Mouse (Mus musculus): ENCODE data around the gene Eci1. TPM values are rescaled to one million over a fixed set of nuclear protein-coding genes. Genes with fewer than 3 reads are reported as not detected.
A peak's percentile ranks its signal among the peaks of the same experiment; 100 is the strongest.
"Not testable (repeated sequence)": the region's sequence is repeated elsewhere in the genome, so short reads cannot be mapped to it uniquely, and the experiment has no call there.

Gene Eci1
- polyA plus RNA-seq, 1 experiment from 2014 or later, result 161 TPM

DNA sequence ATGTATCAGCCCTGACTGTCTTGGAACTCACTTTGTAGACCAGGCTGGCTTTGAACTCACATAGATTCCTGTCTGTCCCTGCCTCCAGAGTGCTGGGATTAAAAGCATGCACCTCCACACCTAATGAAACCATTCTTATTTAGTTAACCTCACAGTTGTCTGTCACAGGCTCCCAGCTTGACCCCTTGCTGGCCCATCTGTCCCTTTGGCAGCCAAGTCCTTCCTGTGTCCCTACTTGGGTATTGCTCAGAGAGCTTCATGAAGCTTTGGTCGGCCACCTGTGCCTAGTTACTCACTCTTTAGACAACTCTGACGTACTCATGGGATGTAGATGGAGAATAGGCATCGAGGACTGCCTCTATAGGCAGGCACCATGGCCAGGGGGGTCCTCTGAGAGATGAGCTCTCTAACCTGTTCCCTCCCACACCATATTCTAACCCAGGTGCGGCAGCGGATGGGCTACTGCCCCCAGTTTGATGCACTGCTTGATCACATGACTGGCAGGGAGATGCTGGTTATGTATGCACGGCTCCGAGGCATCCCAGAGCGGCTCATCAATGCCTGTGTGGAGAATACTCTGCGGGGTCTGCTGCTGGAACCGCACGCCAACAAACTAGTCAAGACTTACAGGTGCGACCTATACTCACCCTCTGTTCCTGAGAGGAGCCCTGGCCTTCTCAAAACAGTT lies 19.2 kb upstream of the Eci1 start:
- WGBS, result 81% methylated on average over 12 of the region's 12 CpGs
- no peak for ATAC-seq
- H3K27me3 ChIP-seq (replicated peaks; ENCODE audit: control insufficient read depth, insufficient read depth, low read length), result no peaks in the 10 kb centered on the region
- no peaks in the 10 kb centered on the region for H3K4me1 ChIP-seq (ENCODE audit: control insufficient read depth, insufficient read depth, low read length)
- no peaks in the 10 kb centered on the region for H3K9me3 ChIP-seq (ENCODE audit: control insufficient read depth, low read length)
- peaks cover 11% of the 10 kb centered on the region; the same call in 1 of the 2 replicates for H3K36me3 ChIP-seq (ENCODE audit: control insufficient read depth, insufficient read depth, low read length)
- H3K27ac ChIP-seq (ENCODE audit: low read length), result no peak overlapping the region
- no peak overlapping the region for H3K9ac ChIP-seq (ENCODE audit: low read depth, low read length)
- H3K4me3 ChIP-seq (ENCODE audit: low read length), result no peak overlapping the region
- H3K4me2 ChIP-seq (ENCODE audit: low read depth, low read length), result no peak overlapping the region

DNA sequence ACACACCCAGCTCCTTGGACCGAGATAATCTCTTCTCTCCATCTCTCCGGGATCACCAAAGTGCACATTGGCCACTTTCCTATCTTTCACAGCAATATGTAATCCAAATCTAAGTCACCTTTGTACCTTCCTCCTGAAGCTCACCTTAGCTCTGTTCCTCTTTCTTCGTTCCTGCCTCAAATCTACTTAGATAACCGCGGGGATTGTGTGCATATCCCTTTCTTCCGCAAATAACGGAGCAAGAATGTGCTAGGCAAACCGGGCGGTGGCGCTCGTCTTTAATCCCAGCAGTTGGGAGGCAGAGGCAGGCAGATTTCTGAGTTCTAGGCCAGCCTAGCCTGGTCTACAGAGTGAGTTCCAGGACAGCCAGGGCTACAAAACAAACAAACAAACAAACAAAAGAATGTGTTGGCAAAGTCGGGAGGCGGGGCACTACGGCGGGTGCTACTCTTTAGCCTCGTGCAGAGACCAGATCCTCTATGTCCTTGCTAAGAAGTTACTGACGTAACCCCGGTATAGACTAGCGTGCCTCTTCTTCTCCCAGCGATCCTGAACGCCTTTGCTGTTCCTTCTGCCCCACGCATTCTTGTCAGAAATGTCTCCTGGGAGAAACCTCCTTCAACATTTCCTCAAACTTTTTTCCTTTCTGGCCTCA lies 12.8 kb upstream of the Eci1 start:
- Histone ChIP-seq H3K27me3 (replicated peaks; ENCODE audit: control insufficient read depth, insufficient read depth, low read length) (no peaks in the 10 kb centered on the region), H3K36me3 (ENCODE audit: control insufficient read depth, insufficient read depth, low read length) (0 out of 2 replicates have a peak, but pooled peaks cover 5% of the 10 kb centered on the region), H3K9me3 (ENCODE audit: control insufficient read depth, low read length) (no peaks in the 10 kb centered on the region), H3K4me3 (ENCODE audit: low read length) (peak overlapping the region; percentile 83), H3K4me1 (ENCODE audit: control insufficient read depth, insufficient read depth, low read length) (peaks cover 21% of the 10 kb centered on the region), H3K27ac (ENCODE audit: low read length) (peak overlapping the region; percentile 91), H3K9ac (ENCODE audit: low read depth, low read length) (peak overlapping the region; percentile 71), H3K4me2 (ENCODE audit: low read depth, low read length) (peak overlapping the region; percentile 75)
- peak; percentile 52 for ATAC-seq
- WGBS, result 25% methylated on average over 22 of the region's 22 CpGs

DNA sequence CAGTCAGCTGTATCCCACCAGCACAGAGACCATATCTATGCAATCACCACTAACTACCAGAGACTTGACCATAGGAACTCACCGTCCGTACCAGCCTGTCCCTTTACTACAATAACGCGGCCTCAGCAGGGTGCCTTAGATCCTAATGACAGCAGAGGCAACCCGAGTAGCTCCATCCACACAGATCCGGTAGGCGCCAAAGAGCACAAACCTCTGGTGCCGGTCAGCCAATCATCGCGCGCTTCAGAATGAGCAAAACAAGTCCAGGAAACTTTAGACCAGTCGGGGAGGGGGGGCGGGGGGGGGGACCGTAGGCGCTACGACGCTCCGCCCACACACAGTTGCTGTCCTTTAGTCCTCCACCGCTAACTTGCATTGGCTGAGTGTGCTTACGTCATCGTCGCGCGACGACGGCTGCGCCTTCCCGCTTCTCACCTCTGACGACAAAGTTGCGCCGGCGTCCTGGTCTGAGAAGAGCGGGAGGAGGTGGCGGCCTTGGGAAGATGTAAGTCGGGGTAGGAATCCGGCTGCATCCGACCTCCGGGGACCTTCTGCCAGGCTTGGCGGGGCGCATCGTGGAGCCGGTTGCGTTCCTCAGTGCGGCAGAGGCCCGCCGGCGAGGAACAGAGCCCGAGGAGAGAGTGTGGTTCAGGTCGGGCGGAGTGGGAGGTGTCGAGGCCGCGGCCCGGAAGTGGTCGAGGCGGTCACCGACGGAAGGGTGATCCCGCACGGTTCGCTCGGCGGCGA lies 12.0 kb upstream of the Eci1 start, which contains the start of gene Rnps1:
Gene Rnps1, plus strand, starts transcription at position 336 of the 747 bp plus-strand sequence.
- peaks cover 21% of the 10 kb centered on the region for H3K4me1 ChIP-seq (ENCODE audit: control insufficient read depth, insufficient read depth, low read length)
- peak within 1 kb of the TSS; percentile 75 for H3K4me2 ChIP-seq (ENCODE audit: low read depth, low read length)
- H3K4me3 ChIP-seq (ENCODE audit: low read length), result peak within 1 kb of the TSS; percentile 83
- no peaks in the 10 kb centered on the region for H3K9me3 ChIP-seq (ENCODE audit: control insufficient read depth, low read length)
- H3K36me3 ChIP-seq (ENCODE audit: control insufficient read depth, insufficient read depth, low read length), result peaks cover 3% of the 10 kb centered on the region; the same call in 1 of the 2 replicates
- no peaks in the 10 kb centered on the region for H3K27me3 ChIP-seq (replicated peaks; ENCODE audit: control insufficient read depth, insufficient read depth, low read length)
- WGBS, result under 1% methylated on average over 64 of the region's 64 CpGs
- peak within 1 kb of the TSS; percentile 91 for H3K27ac ChIP-seq (ENCODE audit: low read length)
- peak; percentile 91 for ATAC-seq
- peak within 1 kb of the TSS; percentile 92 for H3K9ac ChIP-seq (ENCODE audit: low read depth, low read length)

DNA sequence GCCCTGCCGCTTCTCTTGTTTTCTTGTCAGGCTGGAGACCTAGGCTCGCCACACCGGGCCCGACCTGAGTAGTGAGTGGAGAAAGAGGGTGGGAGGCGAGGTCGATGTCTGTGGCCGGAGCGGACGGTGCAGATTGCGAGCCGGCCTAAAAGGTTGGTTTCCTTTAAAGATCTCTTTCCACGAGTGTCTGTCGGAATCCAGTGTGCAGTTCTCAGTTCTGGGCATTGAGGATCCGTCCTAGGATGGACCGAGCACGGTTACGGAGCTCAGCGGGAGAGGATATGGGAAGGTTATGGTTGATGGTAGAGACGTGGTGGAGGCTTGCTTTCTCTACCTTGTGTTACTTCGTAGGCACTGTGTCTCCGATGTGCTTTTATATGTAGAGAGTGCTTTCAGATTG lies 11.4 kb upstream of the Eci1 start:
- Histone ChIP-seq H3K27me3 (replicated peaks; ENCODE audit: control insufficient read depth, insufficient read depth, low read length) (no peaks in the 10 kb centered on the region), H3K27ac (ENCODE audit: low read length) (peak overlapping the region; percentile 89), H3K4me2 (ENCODE audit: low read depth, low read length) (peak overlapping the region; percentile 64), H3K9me3 (ENCODE audit: control insufficient read depth, low read length) (no peaks in the 10 kb centered on the region), H3K36me3 (ENCODE audit: control insufficient read depth, insufficient read depth, low read length) (peaks cover 3% of the 10 kb centered on the region; the same call in 1 of the 2 replicates), H3K4me3 (ENCODE audit: low read length) (peak overlapping the region; percentile 83), H3K9ac (ENCODE audit: low read depth, low read length) (peak overlapping the region; percentile 92), H3K4me1 (ENCODE audit: control insufficient read depth, insufficient read depth, low read length) (peaks cover 21% of the 10 kb centered on the region)
- under 1% methylated on average over 21 of the region's 21 CpGs for whole genome bisulfite sequencing
- ATAC-seq, result peak; percentile 3; the same call in 1 of the 2 replicates

DNA sequence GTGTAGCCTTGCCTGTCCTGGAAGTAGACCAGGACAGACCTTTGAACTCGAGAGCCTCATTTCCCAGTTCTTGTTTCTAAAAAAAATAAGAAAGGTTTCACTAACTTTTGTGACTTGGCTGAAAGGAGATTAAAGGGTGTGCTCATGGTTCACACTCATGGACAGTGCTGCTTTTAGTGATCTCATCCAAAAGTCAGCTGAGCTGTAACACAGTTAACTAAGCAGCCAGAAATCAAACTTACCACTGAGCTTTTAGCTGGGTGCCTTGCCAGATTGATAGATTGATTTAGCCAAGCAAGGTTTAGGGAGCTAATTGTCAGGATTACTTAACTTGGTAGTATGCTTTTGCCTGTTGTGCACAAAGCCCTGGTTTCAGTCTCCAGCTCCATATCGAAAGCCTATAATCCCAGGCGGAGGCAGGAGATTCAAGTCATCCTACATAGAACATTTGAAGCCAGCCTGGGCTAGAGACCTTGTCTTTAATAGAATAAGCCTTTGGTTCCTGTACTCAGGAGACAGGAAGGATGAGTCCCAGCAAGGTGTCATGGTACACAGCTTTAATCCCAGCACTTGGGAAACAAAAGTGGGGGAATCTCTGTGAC lies 10.3 kb upstream of the Eci1 start:
- peaks cover 7% of the 10 kb centered on the region; the same call in 1 of the 2 replicates for H3K36me3 ChIP-seq (ENCODE audit: control insufficient read depth, insufficient read depth, low read length)
- WGBS, result 77% methylated on average over 3 of the region's 3 CpGs
- no peak overlapping the region for H3K27ac ChIP-seq (ENCODE audit: low read length)

DNA sequence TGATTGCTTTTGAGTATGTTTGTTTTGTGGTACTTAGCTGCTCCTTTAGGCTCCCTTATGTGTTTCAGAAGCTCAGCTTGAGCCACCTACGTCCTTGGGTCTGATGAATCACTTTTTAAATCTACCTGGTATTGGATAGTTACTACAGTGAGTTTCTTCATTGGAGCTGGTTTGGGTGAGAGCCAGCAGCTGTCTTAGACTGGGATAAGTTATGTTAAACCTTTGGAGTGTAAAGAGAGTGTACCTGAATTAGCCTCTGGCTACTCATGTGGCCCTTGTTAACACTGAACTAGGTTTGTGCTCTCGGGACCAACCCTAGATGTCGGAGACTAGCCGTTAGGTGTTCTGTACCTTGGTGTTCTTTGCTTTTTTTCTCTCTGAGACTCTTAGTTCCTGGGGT lies 3.3 kb upstream of the Eci1 start:
- ATAC-seq, result no peak
- no peak overlapping the region for H3K4me2 ChIP-seq (ENCODE audit: low read depth, low read length)
- H3K4me3 ChIP-seq (ENCODE audit: low read length), result no peak overlapping the region
- H3K27ac ChIP-seq (ENCODE audit: low read length), result no peak overlapping the region
- H3K4me1 ChIP-seq (ENCODE audit: control insufficient read depth, insufficient read depth, low read length), result 0 out of 2 replicates have a peak, but pooled peaks cover 2% of the 10 kb centered on the region
- no peak overlapping the region for H3K9ac ChIP-seq (ENCODE audit: low read depth, low read length)
- 92% methylated on average over 4 of the region's 4 CpGs for WGBS
- no peaks in the 10 kb centered on the region for H3K27me3 ChIP-seq (replicated peaks; ENCODE audit: control insufficient read depth, insufficient read depth, low read length)
- H3K36me3 ChIP-seq (ENCODE audit: control insufficient read depth, insufficient read depth, low read length), result peaks cover 24% of the 10 kb centered on the region
- no peaks in the 10 kb centered on the region for H3K9me3 ChIP-seq (ENCODE audit: control insufficient read depth, low read length)

More for the DNA sequence above, 10.3 kb upstream of the Eci1 start:
- Histone ChIP-seq H3K27me3 (replicated peaks; ENCODE audit: control insufficient read depth, insufficient read depth, low read length) (no peaks in the 10 kb centered on the region), H3K9ac (ENCODE audit: low read depth, low read length) (peak overlapping the region; percentile 92; the same call in 1 of the 2 replicates), H3K4me1 (ENCODE audit: control insufficient read depth, insufficient read depth, low read length) (peaks cover 21% of the 10 kb centered on the region), H3K4me2 (ENCODE audit: low read depth, low read length) (peak overlapping the region; percentile 64), H3K4me3 (ENCODE audit: low read length) (peak overlapping the region; percentile 83), H3K9me3 (ENCODE audit: control insufficient read depth, low read length) (no peaks in the 10 kb centered on the region)
- no peak for ATAC-seq

DNA sequence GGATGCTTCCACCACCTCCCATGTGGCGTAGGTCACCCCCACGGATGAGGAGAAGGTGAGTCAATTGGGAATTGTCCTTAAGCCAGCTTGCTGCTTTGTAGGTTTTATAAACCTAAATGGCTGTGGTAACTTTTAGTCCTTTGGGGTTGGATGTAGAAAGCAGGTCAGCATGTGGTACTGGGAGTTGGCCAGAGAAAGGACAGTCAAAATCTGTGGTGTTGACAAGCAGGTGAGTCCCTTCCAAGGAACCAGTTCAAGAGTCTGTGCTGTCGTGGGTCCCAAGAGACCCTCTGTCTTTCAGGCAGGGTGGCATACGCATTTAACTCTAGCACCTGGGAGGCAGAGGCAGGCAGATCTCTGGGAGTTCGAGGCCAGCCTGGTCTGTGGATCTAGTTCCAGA lies 2.0 kb upstream of the Eci1 start:
- H3K27ac ChIP-seq (ENCODE audit: low read length), result no peak overlapping the region
- no peaks in the 10 kb centered on the region for H3K27me3 ChIP-seq (replicated peaks; ENCODE audit: control insufficient read depth, insufficient read depth, low read length)
- no peak for ATAC-seq
- H3K4me2 ChIP-seq (ENCODE audit: low read depth, low read length), result no peak overlapping the region
- no peak overlapping the region for H3K9ac ChIP-seq (ENCODE audit: low read depth, low read length)
- no peaks in the 10 kb centered on the region for H3K9me3 ChIP-seq (ENCODE audit: control insufficient read depth, low read length)
- H3K36me3 ChIP-seq (ENCODE audit: control insufficient read depth, insufficient read depth, low read length), result peaks cover 21% of the 10 kb centered on the region
- 0 out of 2 replicates have a peak, but pooled peaks cover 7% of the 10 kb centered on the region for H3K4me1 ChIP-seq (ENCODE audit: control insufficient read depth, insufficient read depth, low read length)
- no peak overlapping the region for H3K4me3 ChIP-seq (ENCODE audit: low read length)
- 94% methylated on average over 5 of the region's 5 CpGs for WGBS

DNA sequence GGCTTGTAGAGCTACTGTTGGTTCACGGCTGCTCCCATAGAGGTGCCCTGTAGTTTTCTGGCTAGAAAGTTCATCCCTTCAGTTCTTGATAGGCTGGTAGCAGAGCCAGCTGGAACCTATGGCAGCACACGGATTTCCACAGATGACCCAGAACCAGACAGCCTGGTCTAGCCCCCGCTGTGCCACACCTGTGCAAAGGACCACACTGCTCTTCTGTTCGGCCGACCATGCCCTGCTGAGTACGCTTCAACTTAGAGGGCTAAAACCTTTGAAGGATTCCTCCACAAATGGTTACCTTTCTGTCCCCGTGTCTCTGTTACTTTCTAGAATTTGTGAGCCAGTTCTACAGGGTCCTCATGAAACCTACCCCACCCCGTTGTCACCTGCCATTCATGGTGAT lies 1.1 kb upstream of the Eci1 start:
- H3K9ac ChIP-seq (ENCODE audit: low read depth, low read length); H3K9me3 ChIP-seq (ENCODE audit: control insufficient read depth, low read length); H3K27me3 ChIP-seq (replicated peaks; ENCODE audit: control insufficient read depth, insufficient read depth, low read length); ATAC-seq; H3K4me3 ChIP-seq (ENCODE audit: low read length); H3K27ac ChIP-seq (ENCODE audit: low read length); H3K4me2 ChIP-seq (ENCODE audit: low read depth, low read length): not testable (repeated sequence)
- Histone ChIP-seq H3K36me3 (ENCODE audit: control insufficient read depth, insufficient read depth, low read length) (peaks cover 21% of the 10 kb centered on the region), H3K4me1 (ENCODE audit: control insufficient read depth, insufficient read depth, low read length) (0 out of 2 replicates have a peak, but pooled peaks cover 11% of the 10 kb centered on the region)
- WGBS, result 89% methylated on average over 5 of the region's 8 CpGs
